Mouse (Mus musculus) left cerebral cortex, adult 2 months (tissue): ENCODE data around the gene Dpm3. TPM values are rescaled to one million over a fixed set of nuclear protein-coding genes. Genes with fewer than 3 reads are reported as not detected.

ENCODE experiments used
- DNase-seq, 2 experiments: peaks; one replicate each; pipeline ENCODE4 v3.0.0; 2021 to 2022; ENCODE audit warnings: low spot score in 2 of 2, mixed read lengths in 1 of 2; ENCODE audit errors: extremely low spot score in 1 of 2
- H3K27ac ChIP-seq: fragments of 200-600 bp; 2 replicates; pipeline ENCODE4 v1.8.1; 2022
- H3K4me3 ChIP-seq: fragments of 200-600 bp; 2 replicates; pipeline ENCODE4 v1.8.1; 2022
- CTCF ChIP-seq: fragments of 200-600 bp; IDR thresholded peaks from 2 replicates; pipeline ENCODE4 v1.8.1; 2022; ENCODE audit warnings: antibody characterized with exemption, mild to moderate bottlenecking, moderate library complexity
- intact Hi-C: fragments of 180-260 bp; cut with DNase I; formaldehyde crosslinking; loops from one replicate; pipeline ENCODE4 v1.15.1; 2025
- total RNA-seq, 2 experiments: library from RNA; stranded (reverse); gene quantifications; 2 replicates each; pipeline ENCODE4 v1.2.3; 2021

The Dpm3 gene
- total RNA-seq, 2 experiments from 2014 or later, result 50.9 to 53.1 TPM

DNA sequence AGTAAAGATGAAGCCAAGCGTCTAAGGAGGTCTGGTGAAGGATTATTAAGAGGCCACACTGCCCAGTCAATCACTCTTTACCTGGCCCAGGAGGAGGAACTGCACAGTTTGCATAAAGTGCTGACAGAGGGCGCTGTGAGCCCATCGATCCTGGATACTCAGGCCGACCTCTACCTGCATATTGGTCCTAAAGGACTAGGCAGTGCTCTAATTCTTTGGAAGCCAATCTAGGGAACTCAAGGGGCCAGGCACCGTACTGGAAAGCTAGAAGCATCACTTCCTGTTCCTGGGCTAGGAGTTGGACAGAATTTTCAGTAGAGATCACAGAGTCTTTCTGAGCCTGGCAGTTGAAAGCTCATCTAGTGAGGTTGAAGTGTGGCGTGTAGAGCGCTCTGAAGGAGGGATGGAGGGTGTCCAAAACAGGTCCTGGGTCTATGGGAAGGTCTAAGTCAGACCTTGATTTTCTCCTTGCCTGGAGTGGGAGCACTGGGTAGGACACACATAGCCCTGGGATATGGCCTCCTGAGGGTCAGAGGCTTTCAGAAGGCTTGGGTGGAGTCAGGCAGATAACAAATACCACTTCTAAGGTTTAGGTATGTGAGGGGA, 8.6 kb upstream of the Dpm3 start:
- intact Hi-C loops, result loop anchor here (1.0 to 2.0 kb wide), 2 partner anchors 32 to 58 kb away; no protein-coding TSS in a partner anchor
- TF ChIP-seq CTCF, result peak; percentile 74
- H3K4me3 ChIP-seq, result no peak overlapping the region
- DNase-seq, result peak in 1 of 2 experiments; percentile 47
- peak overlapping the region; percentile 1; the same call in 1 of the 2 replicates for H3K27ac ChIP-seq

DNA sequence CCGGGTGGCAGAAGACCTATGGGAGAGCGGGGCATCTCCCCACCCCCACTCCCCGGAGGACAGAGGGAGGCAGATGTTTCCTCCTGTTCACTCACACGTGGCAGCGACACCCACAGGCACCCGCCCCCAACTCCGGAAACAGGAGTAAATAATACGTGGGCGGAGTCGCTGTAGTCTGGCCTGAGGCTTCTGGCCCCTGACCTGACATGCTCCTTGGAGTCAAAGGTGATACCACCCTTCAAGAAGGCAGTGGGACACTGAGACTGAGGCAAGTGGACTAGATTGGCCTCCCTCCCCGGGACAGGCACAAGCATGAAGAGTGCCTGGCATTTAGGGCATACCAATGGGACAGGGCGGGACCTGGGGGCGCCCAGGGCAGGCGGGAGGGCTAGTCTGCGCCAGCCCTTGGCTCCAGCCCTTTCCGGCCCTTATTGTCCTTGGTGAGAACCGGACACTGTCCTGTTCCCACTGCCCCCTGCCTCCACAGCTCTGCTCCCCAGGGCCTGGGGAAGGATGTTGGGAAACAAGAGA, 7.7 kb upstream of the Dpm3 start:
- no peak for DNase-seq
- intact Hi-C loops, result loop anchor here (2.0 kb wide), 1 partner anchor 57 kb away; no protein-coding TSS in a partner anchor
- no peak overlapping the region for H3K4me3 ChIP-seq
- TF ChIP-seq CTCF, result no peak
- peak overlapping the region; percentile 40 for H3K27ac ChIP-seq

DNA sequence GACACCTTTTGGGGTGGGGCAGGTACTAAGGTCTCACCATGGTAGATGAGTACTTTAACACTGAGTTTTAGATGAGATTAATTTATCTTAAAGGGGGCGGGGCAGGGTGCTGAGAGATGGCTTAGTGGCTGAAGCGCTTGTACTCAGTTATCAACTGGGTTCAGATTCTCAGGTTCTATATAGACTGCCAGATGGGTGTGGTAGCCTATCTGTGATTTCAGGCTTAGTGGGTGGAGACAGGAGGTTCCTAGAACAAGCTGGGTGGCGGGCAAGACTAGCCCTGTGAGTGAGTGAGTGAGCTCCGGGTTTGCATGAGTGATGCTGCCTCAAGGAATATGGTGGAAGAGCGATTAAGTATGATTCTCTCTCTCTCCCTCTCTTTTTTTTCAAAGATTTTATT, 4.2 kb upstream of the Dpm3 start:
- no peak for TF ChIP-seq CTCF
- Histone ChIP-seq H3K27ac (no peak overlapping the region), H3K4me3 (no peak overlapping the region)
- intact Hi-C loops, result no loop called here
- DNase-seq, result no peak

DNA sequence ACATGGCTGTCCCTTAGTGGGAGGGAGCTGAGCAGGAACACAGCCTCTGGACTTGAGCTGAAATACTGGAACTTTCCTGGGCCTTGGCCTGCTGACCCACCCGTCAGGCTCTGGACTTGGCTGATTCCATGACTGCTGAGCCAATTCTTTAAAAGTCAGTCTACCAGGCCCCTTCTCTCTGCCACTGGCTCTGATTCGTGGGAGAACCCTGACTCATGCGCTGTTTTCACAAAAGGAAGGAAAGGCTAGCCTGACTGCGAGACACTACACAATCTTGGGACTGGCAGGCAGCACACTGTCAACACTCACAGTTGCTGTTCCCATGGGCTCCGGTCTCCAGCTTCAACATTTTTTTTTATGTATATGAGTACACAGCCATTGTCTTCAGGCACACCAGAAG, 3.0 kb upstream of the Dpm3 start:
- intact Hi-C loops, result no loop called here
- Histone ChIP-seq H3K4me3 (no peak overlapping the region), H3K27ac (no peak overlapping the region)

DNA sequence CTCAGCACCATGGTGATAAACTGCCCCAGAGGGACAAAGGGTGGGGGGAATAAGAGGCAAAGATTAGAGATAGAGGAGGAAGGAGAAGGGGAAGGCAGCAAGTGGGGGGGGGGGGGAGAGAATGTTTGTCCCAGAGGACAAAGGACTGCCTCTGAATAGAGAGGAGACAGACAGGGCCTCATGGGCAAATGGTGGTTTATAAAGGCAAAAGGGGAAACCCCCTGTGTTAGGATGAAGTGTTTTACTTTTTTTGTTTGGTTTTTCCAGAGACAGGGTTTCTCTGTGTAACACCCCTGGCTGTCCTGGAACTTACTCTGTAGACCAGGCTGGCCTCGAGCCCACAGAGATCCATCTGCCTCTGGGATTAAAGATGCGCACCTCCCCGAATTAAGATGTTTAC, 1.1 kb downstream of the Dpm3 start:
- Histone ChIP-seq H3K27ac (no peak overlapping the region), H3K4me3 (no peak overlapping the region)
- intact Hi-C loops, result no loop called here
- TF ChIP-seq CTCF, result no peak
- no peak for DNase-seq

More for the DNA sequence above, 3.0 kb upstream of the Dpm3 start:
- DNase-seq, result no peak
- TF ChIP-seq CTCF, result no peak

DNA sequence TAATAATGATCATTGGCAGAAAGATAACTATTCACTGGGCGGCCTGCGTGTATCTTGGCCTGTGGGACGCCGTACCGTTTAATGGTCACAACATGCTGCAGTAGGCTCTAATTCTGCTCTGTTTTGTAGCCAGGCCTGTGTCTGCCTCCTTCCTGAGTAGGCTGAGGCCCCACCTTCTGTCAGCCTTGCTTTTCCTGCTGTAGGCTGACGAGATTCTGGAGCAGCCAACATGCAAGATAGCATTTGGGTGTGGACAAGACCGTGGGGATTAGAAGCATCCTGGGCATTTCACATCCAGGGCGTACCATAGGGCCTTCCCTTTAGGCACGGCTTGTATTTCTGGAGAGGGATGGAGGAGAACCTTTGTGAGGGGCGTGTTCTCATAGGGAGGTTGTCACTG, 3.3 kb downstream of the Dpm3 start:
- H3K27ac ChIP-seq, result peak overlapping the region; percentile 70; the same call in 1 of the 2 replicates
- H3K4me3 ChIP-seq, result no peak overlapping the region
- intact Hi-C loops, result no loop called here
- TF ChIP-seq CTCF, result no peak
- no peak for DNase-seq

DNA sequence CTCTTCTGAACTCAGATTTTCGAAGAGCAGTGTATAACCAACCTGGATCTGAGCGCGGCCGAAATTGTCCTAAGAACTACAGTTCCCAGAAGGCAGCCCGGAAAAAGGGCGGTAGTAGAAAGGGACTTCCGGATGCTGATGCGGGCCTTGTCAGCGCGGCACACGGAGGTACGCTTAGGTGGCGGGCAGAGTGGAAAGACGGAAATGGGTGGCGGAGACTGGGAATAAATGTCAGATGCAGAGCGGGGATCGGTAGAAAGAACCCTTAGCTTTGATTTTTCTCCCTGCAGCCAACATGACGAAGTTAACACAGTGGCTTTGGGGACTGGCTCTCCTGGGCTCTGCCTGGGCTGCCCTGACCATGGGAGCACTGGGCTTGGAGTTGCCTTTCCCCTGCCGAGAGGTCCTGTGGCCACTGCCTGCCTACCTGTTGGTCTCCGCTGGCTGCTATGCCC, 7.3 kb downstream of the Dpm3 start:
- H3K27ac ChIP-seq, result peak overlapping the region; percentile 93
- no peak for TF ChIP-seq CTCF
- DNase-seq, result peak; percentile 77 to 78
- peak overlapping the region; percentile 76 for H3K4me3 ChIP-seq
- intact Hi-C loops, result no loop called here

DNA sequence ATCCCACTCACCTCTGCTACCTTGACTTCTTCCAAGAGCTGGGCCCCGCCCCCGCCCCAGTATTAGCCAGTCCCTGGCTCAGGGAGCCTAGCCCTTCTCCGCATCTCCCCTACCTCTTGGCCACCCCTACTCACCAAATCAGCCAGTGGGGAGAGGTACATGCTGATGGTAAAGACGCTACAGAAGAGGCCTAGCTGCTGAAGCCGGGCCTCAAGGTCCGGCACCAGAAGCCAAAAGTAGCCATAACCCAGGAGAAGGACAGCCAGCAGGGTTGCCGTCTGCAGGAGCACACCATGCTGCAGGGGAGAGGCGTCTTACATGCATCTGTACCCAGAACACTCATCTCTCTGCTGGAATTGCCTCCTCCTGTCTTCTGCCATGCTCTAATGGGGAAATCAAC, 9.8 kb downstream of the Dpm3 start:
- H3K4me3 ChIP-seq, result peak overlapping the region; percentile 68
- H3K27ac ChIP-seq, result peak overlapping the region; percentile 93; the same call in 1 of the 2 replicates
- intact Hi-C loops, result no loop called here
- DNase-seq, result no peak
- no peak for TF ChIP-seq CTCF

DNA sequence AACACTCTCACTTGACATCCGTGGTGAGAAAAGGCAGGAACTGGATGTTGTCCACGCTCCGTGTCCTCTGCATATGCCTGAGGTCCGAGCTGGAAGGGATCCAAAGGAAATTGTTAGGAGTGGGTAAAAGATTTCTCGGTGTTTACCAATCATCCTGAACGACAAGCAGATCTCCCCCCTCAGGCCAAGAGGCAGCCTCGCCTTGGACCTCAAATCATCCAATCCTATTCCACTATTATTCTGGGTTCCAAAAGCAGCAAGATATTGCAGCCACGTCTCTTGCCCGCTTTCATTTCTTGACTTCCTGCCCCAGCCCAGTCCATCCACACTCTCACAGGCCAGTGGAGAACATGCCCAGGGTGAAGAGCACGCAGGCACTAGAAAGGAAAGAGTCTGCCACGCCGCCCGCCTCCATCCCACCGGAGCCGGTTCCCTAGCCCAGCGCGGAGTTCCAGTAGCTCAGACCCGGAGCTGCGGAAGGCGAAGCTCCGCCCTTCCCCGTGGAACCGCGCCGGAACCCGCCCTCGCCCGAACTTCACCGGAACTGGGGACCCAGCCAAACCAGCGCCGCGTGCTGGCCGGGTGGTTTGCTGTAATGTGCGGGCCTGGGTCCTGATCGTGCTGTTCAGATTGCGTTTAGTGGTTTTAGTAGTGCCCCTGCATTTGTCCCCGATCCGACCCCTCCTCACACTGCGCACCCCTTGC, 11.0 kb downstream of the Dpm3 start, which contains the start of gene Slc50a1:
Gene Slc50a1, minus strand, starts transcription at position 520 of the 705 bp plus-strand sequence.
- peak within 1 kb of the TSS; percentile 93 for H3K27ac ChIP-seq
- peak within 1 kb of the TSS; percentile 68 for H3K4me3 ChIP-seq
- peak; percentile 46 for TF ChIP-seq CTCF
- intact Hi-C loops, result no loop called here
- DNase-seq, result peak; percentile 85 to 90

DNA sequence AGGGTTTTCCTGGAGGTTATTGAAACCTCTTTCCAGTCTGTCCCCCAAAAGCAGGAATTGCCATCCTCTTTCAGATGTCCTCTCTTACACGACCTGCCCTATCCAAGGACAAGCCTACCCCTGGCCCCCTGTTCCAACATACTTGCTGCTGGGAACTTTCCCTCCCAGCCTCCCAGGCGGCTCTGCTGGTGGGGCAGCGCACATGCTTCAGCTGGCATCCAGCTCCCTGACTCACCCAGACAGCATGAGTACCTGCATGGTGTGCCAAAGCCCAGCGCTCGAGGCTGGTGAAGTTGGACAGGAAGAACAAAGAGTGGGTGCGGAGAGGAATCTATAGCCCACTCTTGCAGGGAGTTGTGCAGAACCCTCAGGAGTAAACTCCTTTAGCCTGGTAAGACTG, 11.7 kb downstream of the Dpm3 start:
- TF ChIP-seq CTCF, result no peak
- intact Hi-C loops, result no loop called here
- peak overlapping the region; percentile 93 for H3K27ac ChIP-seq
- peak; percentile 57 to 73 for DNase-seq
- peak overlapping the region; percentile 68 for H3K4me3 ChIP-seq

DNA sequence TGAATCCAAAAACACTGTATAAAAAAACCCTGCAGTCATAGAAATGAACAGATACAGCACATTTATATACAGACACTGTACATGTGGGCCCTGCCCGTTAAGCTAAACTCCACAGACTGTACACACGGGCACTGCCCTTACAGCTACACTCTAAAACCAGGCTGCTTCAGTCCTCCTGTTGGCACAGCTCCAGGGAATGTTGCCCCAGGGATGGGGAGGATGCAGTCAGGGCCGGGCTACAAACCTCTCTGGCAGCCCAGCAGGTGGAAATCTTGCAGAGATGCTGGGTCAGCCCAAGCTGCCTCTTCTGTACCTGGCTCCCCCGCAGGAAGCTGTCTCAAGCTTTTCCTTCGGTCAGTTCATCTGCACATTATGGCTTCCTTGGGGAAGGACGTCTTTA, 12.6 kb downstream of the Dpm3 start:
- Histone ChIP-seq H3K4me3 (no peak overlapping the region), H3K27ac (no peak overlapping the region)
- TF ChIP-seq CTCF, result no peak
- no peak for DNase-seq
- intact Hi-C loops, result no loop called here

DNA sequence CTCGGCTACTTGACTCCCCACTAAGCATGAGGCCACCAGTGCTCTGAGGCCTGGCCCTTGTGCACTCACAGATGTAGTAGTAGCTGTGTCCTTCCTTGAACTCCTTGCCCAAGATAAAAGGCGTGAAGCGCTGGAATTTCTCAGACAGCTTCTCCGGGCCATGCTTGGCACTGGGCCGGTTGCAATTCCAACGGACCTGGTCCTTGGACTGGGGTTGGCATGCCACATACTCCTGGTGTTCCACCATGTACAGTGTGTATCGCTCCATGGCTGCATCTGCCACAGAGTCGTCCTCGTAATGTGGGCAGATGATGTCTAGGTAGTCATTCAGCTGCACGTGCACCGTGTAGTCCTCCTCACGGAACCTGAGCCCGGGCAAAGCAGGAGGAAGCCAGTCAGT, 16.9 kb downstream of the Dpm3 start:
- TF ChIP-seq CTCF, result no peak
- no peak for DNase-seq
- intact Hi-C loops, result no loop called here
- Histone ChIP-seq H3K27ac (no peak overlapping the region), H3K4me3 (no peak overlapping the region)
